Mouse (Mus musculus) mouse embryonic stem cell (cell line): ENCODE data around the gene Col4a1.

Source experiments
- in situ Hi-C, 2 experiments: fragments of 300-500 bp; cut with MboI; formaldehyde crosslinking; loops; 1 replicate in 1 of 2; 3 replicates in 1 of 2; pipeline ENCODE4 v1.14.3; 2019 to 2020; ENCODE audit warnings: low sequenced_read_pairs in 2 of 2, low pct_unique_long_range_greater_than_20kb in 1 of 2, mixed read lengths in 1 of 2; ENCODE audit not compliant: unreplicated experiment in 1 of 2

Col4a1 gene

DNA sequence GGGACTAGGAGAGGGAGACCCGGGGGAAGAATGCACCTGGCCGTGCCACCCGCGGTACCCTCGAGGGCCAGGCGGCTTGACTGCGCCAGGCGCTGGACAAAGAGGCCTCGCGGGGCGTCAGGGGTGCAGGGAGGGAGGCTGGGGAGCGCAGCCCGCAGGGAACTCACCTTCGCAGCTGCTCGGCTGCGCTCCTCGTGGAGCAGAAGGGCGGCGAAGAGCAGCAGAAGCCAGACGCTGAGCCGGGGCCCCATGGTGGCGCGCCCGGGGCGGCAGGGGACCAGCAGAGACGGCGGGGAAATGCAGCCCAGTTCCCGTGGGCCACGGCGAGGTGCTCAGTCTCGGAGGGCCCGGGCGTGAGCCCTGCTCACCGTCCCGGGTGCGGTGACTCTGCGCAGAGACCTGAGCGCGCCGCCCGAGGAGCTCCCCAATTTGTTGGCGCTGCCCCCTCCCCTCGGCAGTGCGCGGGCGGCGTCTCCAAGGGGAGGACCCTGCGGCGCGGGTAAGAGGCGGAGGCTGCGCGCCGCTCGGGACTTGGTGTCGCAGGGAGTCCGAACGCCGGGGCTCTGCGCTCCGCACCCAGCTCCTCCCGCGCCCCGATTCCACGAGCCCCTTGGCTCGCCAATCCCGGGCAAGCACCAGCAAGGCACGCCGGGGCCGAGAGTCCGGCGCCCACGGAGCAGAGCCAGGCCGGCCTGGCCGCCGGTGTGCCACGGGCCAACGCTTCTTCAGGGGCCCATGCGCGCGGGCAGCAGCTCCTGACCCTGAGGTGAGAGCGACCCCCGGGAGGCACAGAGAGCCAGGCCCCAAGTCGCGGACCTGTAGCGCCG lies at the start of gene Col4a1, which contains the start of gene Col4a2:
Gene Col4a1 (minus strand): TSS at position 478 of the 827 bp plus-strand sequence.
Gene Col4a2 (plus strand): TSS at position 457 of the 827 bp plus-strand sequence.
- in situ Hi-C loops: loop anchor here in 1 of 2 experiments (25.0 kb wide), 1 partner anchor 1075 kb away; the partner anchor contains the start of gene Sox1

DNA sequence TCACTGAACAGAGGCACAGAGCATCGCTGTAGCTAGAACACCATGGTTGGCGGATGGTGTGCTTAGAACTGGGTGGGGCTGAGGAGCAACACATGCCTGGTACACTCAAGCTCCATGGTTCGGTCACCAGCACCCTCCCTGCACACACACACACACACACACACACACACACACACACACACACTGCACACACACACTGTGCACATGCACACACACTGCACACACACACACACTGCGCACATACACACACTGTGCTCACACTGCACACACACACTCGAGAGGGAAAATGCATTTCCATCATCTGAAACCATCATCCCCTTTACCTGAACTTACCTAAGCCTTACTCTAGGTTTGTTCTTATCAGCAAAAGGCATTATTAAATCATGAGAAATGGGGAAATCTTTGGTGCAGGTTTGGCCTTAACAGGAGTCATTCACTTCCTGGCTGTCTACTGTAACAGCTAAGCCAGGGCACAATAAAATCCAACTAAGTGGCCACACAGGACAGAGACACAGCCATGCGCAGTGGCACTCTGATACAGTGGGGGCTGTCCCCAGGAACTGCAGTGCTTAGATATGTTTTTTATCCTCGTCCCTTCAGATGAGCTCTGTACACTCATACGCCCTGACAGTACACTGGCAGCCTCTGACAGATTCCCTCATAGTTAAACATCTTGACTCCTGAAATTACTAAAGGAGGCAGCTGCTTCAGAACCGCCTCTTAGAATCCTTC lies 49.1 kb upstream of the Col4a1 start:
- in situ Hi-C loops: no loop called here

DNA sequence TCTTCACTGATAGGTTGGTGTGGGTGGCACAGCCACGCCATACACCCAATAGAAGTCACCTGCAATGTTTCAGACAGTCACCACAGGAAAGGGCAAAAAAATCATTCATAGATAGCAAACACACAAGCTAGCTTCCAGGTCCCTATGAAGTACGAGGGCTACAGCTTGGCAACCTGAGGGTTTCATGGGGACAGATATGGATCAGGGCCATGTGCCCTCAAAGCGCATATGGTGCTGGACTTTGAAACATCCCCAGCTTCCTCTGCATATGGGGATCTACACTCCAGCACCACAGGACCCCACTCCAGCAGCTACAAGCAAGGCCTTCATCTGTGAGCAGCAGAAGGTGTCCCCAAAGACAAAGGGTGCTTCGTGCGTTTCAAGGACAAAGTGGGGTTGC lies 47.2 kb upstream of the Col4a1 start:
- in situ Hi-C loops: no loop called here

DNA sequence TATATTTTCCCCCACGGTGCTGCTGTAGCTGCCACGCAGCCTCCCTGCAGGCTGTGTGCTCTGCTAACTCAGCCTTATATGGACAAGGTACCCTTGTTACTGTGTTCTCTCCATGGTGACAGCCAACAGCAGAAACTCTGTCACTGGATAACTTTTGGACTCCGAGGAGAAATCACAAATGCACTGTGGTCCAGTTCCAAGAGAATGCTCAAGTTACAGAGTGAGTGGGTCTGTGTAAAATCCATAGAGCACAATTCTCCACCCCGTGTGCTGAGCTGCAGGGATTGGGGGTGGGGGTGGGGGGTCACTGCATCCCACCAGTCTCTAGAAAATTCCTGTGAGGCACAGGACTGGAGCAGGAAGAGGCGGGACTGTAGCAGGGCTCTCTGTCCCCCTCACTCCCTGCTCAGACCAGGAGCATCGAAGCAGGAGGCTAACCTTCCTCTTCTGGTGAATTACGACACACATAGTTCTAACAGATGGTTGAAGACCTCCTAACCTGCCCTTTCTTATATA lies 45.4 kb upstream of the Col4a1 start:
- in situ Hi-C loops: no loop called here

DNA sequence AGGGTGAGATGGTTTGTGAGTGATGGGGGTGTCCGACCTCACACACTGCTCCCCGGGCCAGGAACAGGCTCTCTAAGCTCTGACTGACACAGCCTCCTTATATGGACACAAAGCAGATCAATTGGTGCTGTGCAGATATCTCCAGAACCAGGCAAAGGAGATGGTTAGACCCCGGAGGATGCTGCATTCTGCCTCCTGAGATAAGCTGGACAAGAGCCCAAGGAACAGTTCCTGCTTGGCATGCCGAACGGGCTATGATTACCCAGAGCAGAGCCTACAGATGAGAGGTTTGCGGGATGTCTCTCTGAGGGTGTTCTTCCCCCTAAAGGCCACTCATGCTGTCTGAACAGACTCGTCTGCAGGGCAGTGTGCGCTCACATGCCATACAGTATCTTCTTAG lies 44.1 kb upstream of the Col4a1 start:
- in situ Hi-C loops: no loop called here

DNA sequence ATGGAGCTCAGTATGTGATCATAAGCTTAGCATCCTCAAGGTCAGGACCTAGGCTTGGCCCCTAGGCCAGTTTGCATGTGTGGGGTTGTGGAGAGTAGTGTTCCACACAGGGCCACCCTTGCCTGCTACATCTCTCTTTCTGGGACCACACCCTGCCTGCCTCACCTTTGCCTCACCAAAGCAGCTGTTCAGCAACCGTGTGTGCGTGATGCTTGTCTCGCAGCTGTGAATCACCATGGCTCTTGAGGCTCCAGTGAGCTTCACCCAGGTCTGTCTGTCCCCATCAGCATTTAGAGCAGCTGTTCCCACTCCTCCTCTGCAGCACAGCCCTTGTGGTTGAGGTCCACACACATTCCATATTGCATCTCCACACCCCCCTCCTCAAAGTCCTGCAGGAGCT lies 43.3 kb upstream of the Col4a1 start:
- in situ Hi-C loops: no loop called here

DNA sequence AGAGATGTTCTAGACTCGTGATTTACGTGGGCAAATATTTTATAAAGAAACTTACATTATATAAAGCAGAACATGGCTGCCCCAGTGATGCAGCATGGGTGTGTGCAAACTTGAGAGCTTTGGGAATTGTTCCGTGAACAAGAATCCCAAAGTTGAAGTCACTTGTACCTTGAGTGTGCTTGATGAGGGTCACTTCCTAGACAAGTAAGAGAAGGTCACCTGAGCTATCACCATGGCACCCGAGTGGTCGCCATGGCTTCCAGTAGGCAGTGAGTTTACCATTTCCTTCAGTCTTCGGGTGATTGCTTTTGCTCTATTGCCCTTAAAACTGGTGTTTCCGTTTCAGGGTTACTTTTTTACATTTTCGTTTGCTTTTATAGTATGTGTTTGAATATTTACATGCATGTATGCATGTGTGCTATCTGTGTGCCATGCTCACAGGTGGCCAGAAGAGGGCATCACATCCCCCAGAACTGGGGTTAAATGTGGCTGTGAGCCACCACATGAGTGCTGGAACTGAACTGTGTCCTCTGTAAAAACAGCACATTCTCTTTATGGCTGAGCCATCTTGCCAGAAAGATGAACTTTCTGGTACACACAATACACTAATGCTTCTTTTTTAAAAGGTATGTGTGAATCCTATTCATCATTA lies 42.3 kb upstream of the Col4a1 start:
- in situ Hi-C loops: no loop called here

DNA sequence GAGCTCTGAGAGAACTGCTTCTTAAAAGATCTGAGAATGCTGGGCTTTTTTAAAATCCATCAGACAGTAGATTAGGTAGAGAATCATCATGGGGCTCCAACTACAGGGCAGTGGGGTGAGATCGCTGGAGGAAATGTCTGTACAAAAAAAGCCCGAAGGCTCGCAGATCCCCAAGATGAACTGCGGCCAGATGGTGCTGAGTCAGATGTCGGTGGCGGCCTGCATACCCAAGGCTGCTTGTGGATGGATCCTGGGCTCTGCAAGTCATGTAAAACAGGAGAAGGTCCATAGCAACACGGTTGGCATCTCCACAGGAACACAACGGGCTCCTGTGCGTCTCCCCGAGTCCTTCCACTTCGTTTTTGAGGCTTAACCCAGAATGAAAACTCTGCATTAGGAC lies 39.9 kb upstream of the Col4a1 start:
- in situ Hi-C loops: no loop called here

DNA sequence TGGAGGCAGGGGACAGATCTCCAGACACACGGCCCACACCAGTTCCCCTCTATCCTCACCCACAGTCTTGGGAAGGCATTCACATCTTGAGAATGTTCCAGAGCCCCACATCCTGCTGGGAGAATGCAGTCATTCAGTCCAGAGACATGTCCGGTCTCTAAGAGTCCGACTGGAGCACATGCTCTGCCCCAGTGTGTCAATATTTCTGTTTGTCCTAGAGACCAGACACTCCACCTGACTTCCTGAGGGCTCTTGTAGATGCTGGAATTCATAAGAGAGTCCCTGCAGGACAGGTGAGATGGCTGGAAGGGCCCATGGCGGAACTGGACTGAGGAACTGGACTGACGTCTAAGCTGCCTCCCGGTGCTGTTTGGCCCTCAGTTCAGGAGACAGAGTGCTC lies 38.7 kb upstream of the Col4a1 start:
- in situ Hi-C loops: no loop called here

DNA sequence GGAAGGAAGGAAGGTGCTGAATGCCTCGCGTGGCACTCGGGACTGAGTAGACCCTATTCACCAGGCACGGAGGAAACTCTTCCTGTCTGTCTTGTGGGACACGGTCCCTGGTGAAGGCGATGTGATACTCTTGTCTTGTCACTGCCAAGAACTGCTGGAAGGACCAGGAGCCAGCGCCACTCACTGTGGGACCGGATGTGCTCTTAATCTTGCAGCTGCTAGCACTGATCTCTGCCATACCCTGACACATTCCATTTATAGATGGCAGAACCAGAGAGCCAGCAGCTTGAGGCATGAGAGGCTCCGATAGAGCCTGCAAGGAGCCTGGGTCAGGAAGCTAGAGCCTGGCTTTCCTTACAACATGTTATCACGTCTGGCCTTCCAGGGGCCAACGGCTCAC lies 36.0 kb upstream of the Col4a1 start:
- in situ Hi-C loops: no loop called here

DNA sequence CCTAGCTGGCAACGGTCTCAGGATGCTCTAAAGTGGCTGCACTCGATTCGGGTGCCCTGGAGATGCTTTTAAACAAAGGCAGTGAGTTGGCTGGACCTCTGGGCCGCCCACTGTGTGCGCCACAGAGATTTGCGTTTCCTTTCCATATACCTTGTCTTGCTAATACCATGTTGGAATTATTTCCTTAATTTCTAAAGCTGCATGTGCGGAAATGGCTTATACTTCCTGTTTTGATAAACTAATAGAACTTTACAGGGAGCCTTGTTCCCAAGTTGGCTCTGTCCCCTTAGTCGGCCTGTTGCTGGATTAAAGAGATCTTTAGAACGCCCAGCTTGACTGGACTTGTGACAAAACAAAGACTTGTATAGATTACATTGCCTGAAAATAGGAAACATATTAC lies 35.1 kb upstream of the Col4a1 start:
- in situ Hi-C loops: no loop called here

DNA sequence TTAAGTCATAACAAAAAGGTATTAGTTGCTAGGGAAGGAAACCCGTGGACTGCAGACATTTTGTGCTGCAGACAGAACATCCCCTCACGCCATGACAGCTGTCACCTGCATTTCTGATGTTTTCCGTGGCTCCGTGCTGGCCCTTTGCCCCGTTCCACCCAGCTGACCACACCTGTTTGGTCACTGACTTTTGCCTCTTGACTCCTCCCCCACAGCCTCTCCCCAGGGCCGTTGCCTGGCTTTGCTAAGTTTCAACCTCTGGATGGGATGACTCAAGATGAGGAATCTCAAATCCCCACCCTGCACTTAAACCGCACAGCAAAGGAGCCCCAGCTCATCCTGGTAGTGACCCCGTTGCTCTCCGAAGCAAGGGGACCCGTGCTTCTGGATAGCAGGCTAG lies 33.6 kb upstream of the Col4a1 start:
- in situ Hi-C loops: no loop called here

DNA sequence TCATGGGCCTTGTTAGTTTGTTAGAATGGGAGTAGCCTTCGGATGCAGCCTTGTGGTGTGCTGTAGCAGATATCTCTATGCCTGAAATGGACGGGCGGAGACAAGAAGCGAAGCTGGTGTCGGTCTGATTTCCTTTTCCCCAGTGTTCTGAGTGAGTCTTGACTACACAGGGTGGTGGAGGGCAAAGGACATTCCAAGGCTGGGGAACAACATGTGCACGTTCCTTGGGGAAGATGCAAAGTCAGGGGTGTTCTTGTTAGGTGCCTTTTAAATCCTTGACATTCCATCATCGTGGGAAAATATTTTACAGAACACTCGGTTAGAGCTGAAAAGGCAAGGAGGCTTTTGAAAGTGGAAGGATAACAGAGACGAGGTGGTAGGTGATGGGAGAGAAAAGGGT lies 31.8 kb upstream of the Col4a1 start:
- in situ Hi-C loops: no loop called here

DNA sequence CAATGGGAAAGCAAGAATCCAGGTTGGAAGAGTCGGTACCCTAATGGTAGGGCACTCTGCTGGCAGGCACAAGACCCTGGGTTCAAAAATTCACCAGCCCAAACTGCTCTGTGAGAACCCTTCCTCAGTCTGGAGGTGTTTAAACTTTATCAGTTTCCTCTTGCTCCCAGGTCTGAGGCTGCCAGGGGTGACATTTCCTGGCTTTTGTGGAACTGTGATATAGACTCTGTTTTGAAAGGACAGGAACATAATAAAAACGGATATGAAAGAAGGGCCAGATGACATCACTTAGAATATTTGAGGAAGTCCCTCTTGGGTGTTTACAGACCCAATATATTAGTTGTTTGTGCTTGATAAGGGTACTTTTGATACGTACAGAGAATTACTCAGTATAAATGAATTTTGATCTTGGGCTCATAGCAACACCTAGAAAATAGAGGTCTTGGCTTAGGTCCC lies 28.5 kb upstream of the Col4a1 start:
- in situ Hi-C loops: no loop called here

DNA sequence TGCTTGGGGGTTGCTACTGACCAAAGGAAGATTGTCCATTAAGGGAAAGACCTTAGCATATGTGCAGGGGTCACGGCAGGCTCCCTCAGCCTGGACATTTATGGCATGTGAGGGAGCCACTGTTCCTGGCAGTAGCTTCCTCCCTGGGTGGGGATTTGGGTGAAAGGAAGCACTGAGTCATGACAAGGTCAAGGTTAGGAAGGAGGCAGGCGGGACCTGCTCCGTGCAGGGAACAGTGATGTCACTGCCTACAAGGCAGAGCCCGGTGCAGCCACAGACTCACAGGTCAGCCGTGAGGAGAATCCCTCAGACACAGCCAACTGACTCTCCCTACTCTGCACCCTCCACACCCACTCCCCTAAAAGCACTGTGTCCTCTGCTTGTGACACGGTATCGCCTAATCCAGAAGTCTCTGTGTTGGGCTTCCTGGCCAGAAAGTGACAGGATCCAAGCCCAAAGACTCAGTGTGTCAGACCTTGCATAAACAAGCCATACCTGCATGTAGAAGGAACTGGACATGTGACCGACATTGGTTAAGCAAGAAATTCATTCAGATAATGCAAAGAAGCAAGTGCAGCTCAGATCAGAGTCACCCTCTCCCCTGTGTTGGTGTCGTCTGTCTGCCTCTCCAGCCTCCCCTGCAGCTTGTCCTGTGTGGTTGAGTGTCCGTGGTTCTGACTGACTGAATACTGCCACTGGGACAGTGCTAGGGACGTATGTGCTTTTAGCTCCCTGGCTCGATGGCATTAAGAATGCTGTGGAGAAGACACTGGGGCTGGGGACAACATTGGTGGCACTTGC lies 27.9 kb upstream of the Col4a1 start:
- in situ Hi-C loops: no loop called here

DNA sequence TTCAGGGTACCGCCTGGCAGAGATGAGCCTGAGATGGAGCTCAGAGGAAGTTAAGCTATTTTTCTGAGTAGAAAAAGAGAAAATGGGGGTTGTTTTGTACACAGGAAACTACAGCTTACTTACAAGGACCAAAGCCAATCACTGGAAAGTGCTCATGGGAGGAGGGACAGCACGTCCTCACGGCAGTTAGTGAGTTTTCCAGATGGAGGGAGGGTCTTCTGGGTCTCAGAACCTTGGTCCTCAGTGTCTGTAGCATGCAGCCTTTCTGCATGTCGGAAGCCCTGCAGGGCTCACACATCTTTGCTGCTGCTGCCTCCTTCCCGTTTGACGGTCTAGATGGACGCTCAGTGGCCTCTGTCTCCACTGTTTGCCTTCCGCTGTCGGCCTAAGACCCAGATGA lies 25.9 kb upstream of the Col4a1 start:
- in situ Hi-C loops: no loop called here

DNA sequence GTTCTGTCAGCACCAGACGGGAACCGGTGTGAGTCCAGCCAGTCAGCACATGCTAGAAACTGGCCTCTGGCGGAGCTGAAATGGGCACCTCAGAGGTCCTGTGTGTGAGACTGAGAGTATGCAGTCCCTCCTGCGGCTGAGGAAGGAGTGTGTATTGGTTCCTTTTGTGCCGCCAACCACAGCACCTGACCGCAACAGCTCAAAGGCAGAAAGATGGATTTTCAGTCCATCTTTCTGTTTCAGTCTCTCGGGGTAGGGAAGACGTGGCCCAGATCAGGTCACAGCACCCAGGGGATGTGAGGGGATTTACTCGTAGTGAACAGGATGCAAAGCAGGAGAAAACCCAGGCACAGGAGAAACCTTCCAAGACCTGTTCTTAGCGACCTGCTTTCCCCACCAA lies 25.0 kb upstream of the Col4a1 start:
- in situ Hi-C loops: no loop called here

DNA sequence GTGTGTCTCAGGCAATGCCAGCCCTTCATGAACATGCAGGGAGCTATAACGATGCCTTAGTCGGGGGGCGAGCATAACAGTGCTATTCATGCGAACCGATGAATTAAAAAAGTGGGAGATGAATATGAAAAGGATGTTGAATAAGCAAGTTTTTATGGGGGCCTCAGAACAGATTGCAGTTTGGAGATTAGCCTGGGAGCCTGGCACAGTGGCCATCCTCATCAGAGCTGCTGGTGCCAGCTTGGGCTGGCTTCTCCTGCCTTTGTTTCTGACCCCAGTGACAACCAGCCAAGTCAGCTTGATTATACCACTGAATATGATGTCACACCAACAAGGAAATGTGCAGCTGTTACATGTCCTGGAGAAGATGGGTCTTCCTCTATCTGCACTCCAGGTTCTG lies 23.7 kb upstream of the Col4a1 start:
- in situ Hi-C loops: no loop called here
